Mouse (Mus musculus): Measurements from ENCODE around the gene Msantd2.

The Msantd2 gene

DNA sequence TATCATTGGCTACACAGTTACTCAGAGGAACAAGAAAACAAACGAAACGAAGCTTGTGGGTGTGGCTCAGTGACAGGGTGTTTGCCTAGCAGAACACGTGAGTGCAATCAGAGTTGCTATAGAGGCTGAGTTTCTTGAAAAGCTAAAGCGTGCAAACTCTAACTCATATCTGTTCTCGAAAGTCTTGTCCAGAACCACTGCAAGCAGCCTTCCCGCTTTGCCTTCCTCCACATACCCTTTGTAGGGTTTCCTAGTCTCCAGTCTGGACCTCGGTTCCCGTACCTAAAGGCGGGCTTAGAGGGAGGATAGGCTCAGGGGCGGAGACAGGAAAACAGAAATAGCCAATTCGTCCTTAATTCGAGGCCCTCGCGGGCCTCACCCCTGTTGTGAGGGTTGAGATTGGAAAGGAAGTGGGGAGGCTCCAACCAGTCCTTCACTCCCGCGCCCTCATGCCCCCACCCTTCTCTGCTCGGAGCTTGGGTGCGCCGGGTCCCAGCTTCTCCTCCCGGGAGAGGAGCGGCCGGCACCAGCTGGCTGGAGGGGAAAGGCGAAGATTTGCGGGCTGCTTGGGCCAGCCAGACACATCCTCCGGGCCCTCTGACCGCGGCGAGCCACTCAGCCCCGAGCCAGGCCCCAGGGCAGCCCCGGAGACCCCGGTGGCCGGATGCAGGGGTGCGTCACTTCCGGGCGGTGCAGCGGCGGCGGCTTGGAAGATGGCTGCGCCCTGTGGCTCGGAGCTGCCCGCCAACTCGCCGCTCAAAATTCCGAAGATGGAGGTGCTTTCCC, at the start of gene Msantd2:
Gene Msantd2, plus strand, starts transcription at position 709 of the 786 bp plus-strand sequence.
- DNase-seq (ENCODE audit: extremely low spot score) = peak; percentile 93

DNA sequence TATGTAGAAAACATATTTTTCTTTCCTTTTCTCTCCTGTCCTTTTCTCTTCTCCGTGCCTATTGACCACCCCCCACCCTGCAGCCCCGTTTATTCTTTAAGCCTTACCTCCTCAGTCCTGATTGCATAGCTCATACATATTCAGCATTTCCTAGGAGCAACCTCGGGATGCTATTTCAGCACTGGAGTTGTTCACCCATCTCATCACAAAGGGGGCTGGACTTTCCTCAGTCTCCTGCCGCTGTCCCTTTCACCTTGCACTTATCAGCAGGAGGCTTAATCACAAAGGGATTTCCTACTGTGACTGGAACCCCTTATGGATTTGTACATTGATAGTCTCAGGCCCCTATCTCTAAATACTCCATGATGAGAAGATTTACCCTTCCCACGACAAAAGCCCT, 36.7 kb upstream of the Msantd2 start:
- DNase-seq (ENCODE audit: extremely low spot score) = no peak

DNA sequence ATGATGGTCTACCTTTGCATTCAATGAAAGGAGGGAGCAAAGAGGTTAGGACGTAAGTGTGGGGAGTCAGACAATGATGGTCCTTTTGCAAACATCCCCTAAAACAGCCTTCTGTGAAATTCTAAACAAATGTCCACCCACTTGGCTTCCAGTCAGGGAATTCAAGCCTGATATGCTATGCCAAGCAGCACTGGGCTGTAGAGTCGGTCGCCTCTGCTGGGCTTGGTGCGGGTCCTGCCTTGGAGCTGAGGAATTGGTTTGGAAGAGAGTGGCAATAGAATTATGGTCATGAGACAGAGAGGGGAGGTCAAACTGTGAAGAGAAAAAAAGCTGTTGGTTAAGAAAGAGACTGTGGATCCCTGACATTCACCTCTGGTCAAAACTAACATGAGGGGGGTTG, 35.8 kb upstream of the Msantd2 start:
- DNase-seq (ENCODE audit: extremely low spot score) = no peak

- DNase-seq (ENCODE audit: extremely low spot score) = peak; percentile 50
These were observed 35.1 kb upstream of the Msantd2 start for GRCm38 (mm10) chr9:37454011-37454492.

DNA sequence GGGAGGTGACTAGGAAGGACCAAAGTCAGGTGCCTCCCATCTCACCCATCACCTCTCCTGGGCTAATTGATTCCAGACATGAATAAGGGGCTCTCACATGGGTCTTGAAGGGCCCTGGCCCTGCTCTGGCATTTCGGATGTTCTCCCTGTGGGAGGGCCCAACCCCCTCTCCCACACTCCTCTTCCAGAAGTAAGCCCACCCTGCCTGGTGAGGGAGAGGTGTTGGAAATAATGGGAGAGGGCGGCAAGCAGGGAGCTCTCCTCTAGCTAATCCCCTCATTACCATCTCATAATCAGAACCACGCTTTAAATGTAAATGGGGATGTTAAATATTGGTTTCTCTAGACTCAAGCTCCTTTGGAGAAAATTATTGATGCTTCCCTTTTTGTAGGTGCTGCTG, 34.1 kb upstream of the Msantd2 start:
- no peak for DNase-seq (ENCODE audit: extremely low spot score)

DNA sequence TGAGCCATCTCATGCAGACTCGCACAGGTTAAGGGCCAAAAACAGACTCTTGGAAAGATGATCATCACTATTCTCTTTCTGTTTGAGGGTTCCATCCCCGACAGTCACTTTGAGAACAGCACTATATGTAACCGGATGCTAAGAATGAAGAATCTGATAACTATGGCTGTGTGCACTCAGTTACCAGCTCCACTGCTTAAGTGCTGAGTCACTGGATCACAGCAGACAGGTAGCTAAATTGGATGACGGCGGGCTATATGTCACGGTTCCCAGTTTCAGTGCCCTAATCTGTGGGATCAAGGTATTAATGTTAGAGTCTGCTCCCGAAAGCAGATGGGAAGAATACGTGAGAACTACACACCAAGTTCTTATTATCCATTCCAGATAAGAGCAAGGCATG, 33.3 kb upstream of the Msantd2 start:
- DNase-seq (ENCODE audit: extremely low spot score) = no peak

- peak; percentile 57 for DNase-seq (ENCODE audit: extremely low spot score)
These were observed 32.6 kb upstream of the Msantd2 start for GRCm38 (mm10) chr9:37456481-37456910.

GRCm38 (mm10) chr9:37457151-37457550, 32.0 kb upstream of the Msantd2 start:
- DNase-seq (ENCODE audit: extremely low spot score) = peak; percentile 19

DNA sequence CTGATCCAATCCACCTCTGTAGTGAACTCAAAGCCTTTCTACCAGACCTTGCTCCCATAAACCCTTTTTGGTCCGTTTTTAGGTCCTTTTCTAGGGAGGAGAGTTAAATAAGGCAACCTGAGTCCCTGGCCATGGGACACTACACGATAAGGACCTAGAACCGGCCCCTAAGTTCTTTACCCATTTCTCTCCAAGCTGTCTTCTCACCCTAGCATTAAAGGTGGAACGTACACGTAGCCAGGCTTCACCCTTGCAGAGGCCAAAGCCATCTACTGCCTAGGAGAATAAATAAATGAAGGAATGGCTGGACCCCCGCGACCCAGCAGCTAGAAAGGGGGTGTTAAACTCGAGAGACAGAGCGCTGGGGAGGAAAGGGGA, 29.5 kb upstream of the Msantd2 start:
- peak; percentile 53 for DNase-seq (ENCODE audit: extremely low spot score)

DNA sequence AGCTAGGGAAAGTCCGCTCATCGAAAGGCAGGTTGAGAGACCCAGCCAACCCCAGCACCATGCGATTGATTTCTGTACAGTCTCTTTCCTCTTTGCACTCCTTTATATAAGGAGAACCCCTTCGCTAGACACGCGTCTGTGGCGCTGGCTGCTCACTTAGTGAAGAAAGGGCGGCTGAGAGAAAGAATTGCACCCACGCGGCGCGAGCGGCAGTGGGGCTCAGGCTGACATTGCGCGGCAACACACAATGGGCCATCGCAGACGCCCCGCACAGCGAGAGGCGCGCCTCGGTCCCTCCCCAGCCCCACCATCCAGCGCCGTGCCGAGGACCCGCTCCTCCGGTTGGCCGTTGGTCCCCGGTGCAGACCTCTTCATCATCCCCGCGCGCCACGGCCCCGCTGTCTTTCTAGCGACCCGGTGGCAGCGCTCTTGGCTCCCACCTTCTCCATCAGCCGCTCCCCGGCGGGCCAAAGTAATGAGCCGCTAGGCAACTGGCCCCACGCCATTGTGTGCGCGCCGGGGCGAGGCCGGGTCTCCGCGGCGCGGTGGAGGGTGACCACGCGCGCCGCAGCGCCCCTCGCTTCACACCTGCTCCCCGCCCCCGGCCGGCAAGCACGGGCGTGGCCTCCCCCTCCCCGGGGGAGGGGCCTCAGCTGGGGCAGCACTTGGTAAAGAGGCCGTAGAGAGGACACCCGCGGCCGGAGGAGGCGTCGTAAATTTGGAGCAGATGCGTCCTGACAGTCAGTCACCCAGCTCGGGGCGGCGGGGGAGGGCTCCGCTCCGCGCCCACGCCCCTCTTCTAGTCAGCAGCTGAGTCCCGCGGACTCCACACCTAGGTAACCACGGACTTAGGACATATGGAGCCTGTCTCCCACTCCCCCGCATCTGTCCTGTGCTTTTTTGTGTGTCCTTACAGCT, 28.8 kb upstream of the Msantd2 start:
- peak; percentile 59 for DNase-seq (ENCODE audit: extremely low spot score)

- DNase-seq (ENCODE audit: extremely low spot score) = no peak
These were observed 28.2 kb upstream of the Msantd2 start for GRCm38 (mm10) chr9:37460961-37461340.

- no peak for DNase-seq (ENCODE audit: extremely low spot score)
These were observed 27.5 kb upstream of the Msantd2 start for GRCm38 (mm10) chr9:37461571-37461970.

GRCm38 (mm10) chr9:37462764-37463163, 26.4 kb upstream of the Msantd2 start:
- DNase-seq (ENCODE audit: extremely low spot score) = peak; percentile 29

- DNase-seq (ENCODE audit: extremely low spot score) = no peak
These were observed 15.5 kb upstream of the Msantd2 start for GRCm38 (mm10) chr9:37473611-37474125.

DNA sequence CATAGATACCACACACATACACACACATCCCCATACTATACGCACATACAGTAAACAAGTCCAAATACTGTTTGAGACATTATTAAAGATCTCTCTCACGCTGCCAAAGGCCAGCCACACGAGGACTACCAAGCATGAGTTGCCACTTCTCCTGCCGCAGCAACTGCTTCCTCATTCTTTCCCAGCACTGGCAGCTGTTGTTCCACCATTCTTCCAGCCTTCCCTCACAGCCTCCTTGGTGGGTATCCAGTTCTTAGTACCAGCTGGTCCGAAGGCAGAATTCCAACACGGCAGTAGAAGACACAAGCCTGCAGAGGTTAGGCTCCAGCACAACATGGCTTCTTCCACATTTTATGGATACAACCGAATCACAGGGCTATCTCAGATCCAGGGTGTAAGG, 14.2 kb upstream of the Msantd2 start:
- DNase-seq (ENCODE audit: extremely low spot score) = no peak

DNA sequence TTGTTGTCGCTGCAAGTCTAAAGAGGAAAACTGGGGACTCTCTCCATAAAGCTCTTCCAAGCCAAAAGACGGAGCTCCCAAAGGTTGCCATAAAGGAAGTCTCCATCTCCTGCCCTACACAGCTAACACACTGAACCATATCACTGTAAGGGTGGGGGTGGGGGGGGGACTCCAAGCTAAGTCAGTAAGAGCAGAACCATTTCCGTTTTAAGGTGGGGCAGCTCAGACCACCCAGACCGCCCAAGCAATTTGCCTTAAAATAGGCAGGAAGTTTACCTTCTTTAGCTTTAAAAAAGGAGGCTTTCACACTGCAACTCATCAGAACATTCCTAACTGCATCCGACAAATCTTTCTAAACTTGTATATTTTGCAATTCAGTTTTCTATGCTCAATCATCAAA, 4.0 kb upstream of the Msantd2 start:
- DNase-seq (ENCODE audit: extremely low spot score) = no peak

DNA sequence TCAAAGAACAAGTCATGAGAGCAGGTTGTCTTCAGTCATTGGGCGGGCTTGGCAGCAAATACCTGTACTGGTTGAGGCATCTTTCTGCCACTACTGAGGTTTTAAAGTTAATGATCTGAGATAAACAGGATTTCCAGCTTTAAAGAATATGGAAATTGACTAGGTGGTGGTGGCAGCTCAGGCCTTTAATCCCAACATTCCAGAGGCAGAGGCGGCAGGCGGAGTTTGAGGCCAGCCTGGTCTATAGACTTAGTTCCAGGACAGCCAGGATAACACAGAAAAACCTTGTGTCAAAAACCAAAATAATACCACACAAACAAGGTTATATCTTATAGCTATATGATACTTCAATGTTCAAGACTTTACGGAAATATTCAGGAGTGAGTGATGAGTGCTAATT, 1.1 kb upstream of the Msantd2 start:
- no peak for DNase-seq (ENCODE audit: extremely low spot score)

GRCm38 (mm10) chr9:37489446-37490120, 464 bp downstream of the Msantd2 start:
- peak; percentile 78 for DNase-seq (ENCODE audit: extremely low spot score)

DNA sequence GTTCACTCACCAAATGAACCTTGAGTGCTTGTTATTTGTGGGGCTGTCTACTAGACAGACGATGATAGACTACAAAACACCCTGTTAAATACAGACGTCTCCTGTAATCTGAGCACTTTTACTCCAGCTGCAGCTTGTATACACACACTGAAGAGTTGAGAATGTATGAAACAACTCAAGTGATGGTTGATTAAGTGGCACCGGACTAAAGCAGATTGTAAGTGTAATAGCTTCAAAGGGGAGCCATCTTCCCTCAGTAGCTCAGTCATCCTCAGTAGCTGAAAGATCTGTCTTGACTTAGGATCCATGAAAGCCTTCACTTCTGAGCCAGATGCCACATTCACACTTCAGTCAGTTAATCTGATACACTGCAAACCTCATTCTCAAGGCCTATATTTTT, 6.6 kb downstream of the Msantd2 start:
- DNase-seq (ENCODE audit: extremely low spot score) = no peak

DNA sequence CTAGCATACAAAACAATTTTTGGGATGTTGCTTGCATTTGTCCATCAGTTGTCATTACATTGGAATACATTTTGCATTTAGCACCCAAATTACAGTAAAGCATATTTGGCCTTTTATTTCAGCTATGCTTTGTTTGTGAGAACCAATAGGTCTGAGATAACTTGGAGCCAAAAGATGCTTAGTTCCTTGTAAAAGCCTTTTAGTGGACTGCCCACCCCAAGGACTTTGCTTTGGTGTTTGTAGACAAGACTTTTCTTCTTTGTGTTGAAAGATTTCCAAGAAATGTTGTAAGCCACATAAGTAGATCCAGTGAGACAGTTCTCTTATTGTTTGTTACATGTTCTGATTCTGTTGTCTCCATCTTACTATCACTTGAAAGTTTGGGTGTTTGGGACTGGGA, 7.2 kb downstream of the Msantd2 start:
- no peak for DNase-seq (ENCODE audit: extremely low spot score)

DNA sequence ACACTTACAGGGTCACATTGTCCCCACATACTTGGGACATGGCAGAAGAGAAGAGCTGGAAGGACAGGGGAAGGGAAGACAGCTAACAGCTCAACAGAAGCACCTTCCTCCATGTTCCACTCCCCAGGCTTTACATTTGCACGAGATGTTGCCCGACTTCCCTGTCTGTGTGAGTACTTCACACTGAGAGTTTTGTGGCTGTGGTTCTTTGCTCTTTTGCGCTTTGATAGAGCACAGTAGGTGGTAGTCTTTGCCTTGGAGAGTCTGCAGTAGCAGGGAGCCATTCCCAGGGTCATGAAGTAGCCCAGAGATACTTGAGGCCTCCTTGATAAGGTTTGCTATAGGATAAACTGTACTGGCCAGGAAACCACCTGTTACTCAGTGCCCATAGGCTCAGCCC, 11.1 kb downstream of the Msantd2 start:
- no peak for DNase-seq (ENCODE audit: extremely low spot score)

GRCm38 (mm10) chr9:37501170-37501569, 12.1 kb downstream of the Msantd2 start:
- no peak for DNase-seq (ENCODE audit: extremely low spot score)
